Mouse (Mus musculus) brain, adult 2 months (tissue): ENCODE measurements around the gene Cyp26b1.
A peak's percentile ranks its signal among the peaks of the same experiment; 100 is the strongest.

Experiments
- DNase-seq: peaks from one replicate; pipeline ENCODE4 v3.0.0; 2011; ENCODE audit warnings: low read depth, low spot score

The Cyp26b1 gene

GRCm38 (mm10) chr6:84587471-84588101, 6.1 kb downstream of the Cyp26b1 start:
- no peak for DNase-seq

- no peak for DNase-seq
Measured at GRCm38 (mm10) chr6:84586551-84587200, 7.0 kb downstream of the Cyp26b1 start.

GRCm38 (mm10) chr6:84585686-84586300, 7.9 kb downstream of the Cyp26b1 start:
- no peak for DNase-seq

GRCm38 (mm10) chr6:84584783-84585685, 8.7 kb downstream of the Cyp26b1 start:
- DNase-seq, result no peak

- no peak for DNase-seq
Measured at GRCm38 (mm10) chr6:84583841-84584782, 9.6 kb downstream of the Cyp26b1 start.

GRCm38 (mm10) chr6:84583371-84583770, 10.3 kb downstream of the Cyp26b1 start:
- DNase-seq, result peak; percentile 71

GRCm38 (mm10) chr6:84582826-84583225, 10.9 kb downstream of the Cyp26b1 start:
- no peak for DNase-seq

GRCm38 (mm10) chr6:84581833-84582445, 11.8 kb downstream of the Cyp26b1 start:
- DNase-seq, result no peak

- DNase-seq, result no peak
Measured at GRCm38 (mm10) chr6:84580979-84581832, 12.5 kb downstream of the Cyp26b1 start.

- no peak for DNase-seq
Measured at GRCm38 (mm10) chr6:84579508-84579907, 14.2 kb downstream of the Cyp26b1 start.

- no peak for DNase-seq
Measured at GRCm38 (mm10) chr6:84578928-84579327, 14.8 kb downstream of the Cyp26b1 start.

- DNase-seq, result peak; percentile 61
Measured at GRCm38 (mm10) chr6:84577898-84578297, 15.8 kb downstream of the Cyp26b1 start.

GRCm38 (mm10) chr6:84573905-84574660, 19.6 kb downstream of the Cyp26b1 start:
- DNase-seq, result peak; percentile 35

- no peak for DNase-seq
Measured at GRCm38 (mm10) chr6:84570039-84570438, 23.7 kb downstream of the Cyp26b1 start.

GRCm38 (mm10) chr6:84569590-84569989, 24.1 kb downstream of the Cyp26b1 start:
- DNase-seq, result no peak

- no peak for DNase-seq
Measured at GRCm38 (mm10) chr6:84568880-84569279, 24.8 kb downstream of the Cyp26b1 start.

GRCm38 (mm10) chr6:84567696-84568095, 26.0 kb downstream of the Cyp26b1 start:
- DNase-seq, result no peak

- DNase-seq, result no peak
Measured at GRCm38 (mm10) chr6:84566825-84567224, 26.9 kb downstream of the Cyp26b1 start.

GRCm38 (mm10) chr6:84565245-84565644, 28.5 kb downstream of the Cyp26b1 start:
- no peak for DNase-seq
